Mouse (Mus musculus): ENCODE measurements around the gene Tmigd3.
A peak's percentile ranks its signal among the peaks of the same experiment; 100 is the strongest.

Gene Tmigd3

GRCm38 (mm10) chr3:105876022-105876421, 5.3 kb downstream of the Tmigd3 start:
- no peak for DNase-seq (ENCODE audit: low spot score in 2 of 2)

- DNase-seq (ENCODE audit: low spot score in 2 of 2): no peak
These were observed 6.6 kb downstream of the Tmigd3 start for GRCm38 (mm10) chr3:105877252-105877803.

GRCm38 (mm10) chr3:105877919-105878318, 7.2 kb downstream of the Tmigd3 start:
- DNase-seq (ENCODE audit: low spot score in 2 of 2): no peak

GRCm38 (mm10) chr3:105878751-105879150, 8.0 kb downstream of the Tmigd3 start:
- no peak for DNase-seq (ENCODE audit: low spot score in 2 of 2)

GRCm38 (mm10) chr3:105880419-105880818, 9.7 kb downstream of the Tmigd3 start:
- no peak for DNase-seq (ENCODE audit: low spot score in 2 of 2)

- DNase-seq (ENCODE audit: low spot score in 2 of 2): no peak
These were observed 11.4 kb downstream of the Tmigd3 start for GRCm38 (mm10) chr3:105882105-105882504.

GRCm38 (mm10) chr3:105883111-105883510, 12.4 kb downstream of the Tmigd3 start:
- DNase-seq (ENCODE audit: low spot score in 2 of 2): peak in 1 of 2 experiments; percentile 3

- no peak for DNase-seq (ENCODE audit: low spot score in 2 of 2)
These were observed 18.3 kb downstream of the Tmigd3 start for GRCm38 (mm10) chr3:105888961-105889360.

GRCm38 (mm10) chr3:105890220-105890619, 19.5 kb downstream of the Tmigd3 start:
- no peak for DNase-seq (ENCODE audit: low spot score in 2 of 2)

- DNase-seq (ENCODE audit: low spot score in 2 of 2): no peak
These were observed 20.4 kb downstream of the Tmigd3 start for GRCm38 (mm10) chr3:105891141-105891540.

GRCm38 (mm10) chr3:105891760-105892571, 21.3 kb downstream of the Tmigd3 start:
- DNase-seq (ENCODE audit: low spot score in 2 of 2): no peak

- DNase-seq (ENCODE audit: low spot score in 2 of 2): no peak
These were observed 22.1 kb downstream of the Tmigd3 start for GRCm38 (mm10) chr3:105892572-105893495.

- no peak for DNase-seq (ENCODE audit: low spot score in 2 of 2)
These were observed 23.3 kb downstream of the Tmigd3 start for GRCm38 (mm10) chr3:105893941-105894391.

- DNase-seq (ENCODE audit: low spot score in 2 of 2): peak; percentile 69 to 77
These were observed 24.2 kb downstream of the Tmigd3 start for GRCm38 (mm10) chr3:105894601-105895592.

GRCm38 (mm10) chr3:105896811-105897210, 26.1 kb downstream of the Tmigd3 start:
- no peak for DNase-seq (ENCODE audit: low spot score in 2 of 2)

GRCm38 (mm10) chr3:105898325-105898724, 27.6 kb downstream of the Tmigd3 start:
- DNase-seq (ENCODE audit: low spot score in 2 of 2): peak; percentile 54 to 62

- DNase-seq (ENCODE audit: low spot score in 2 of 2): no peak
These were observed 28.2 kb downstream of the Tmigd3 start for GRCm38 (mm10) chr3:105898861-105899260.

- peak; percentile 83 to 89 for DNase-seq (ENCODE audit: low spot score in 2 of 2)
These were observed 28.9 kb downstream of the Tmigd3 start for GRCm38 (mm10) chr3:105899394-105900147.

- DNase-seq (ENCODE audit: low spot score in 2 of 2): no peak
These were observed 29.6 kb downstream of the Tmigd3 start for GRCm38 (mm10) chr3:105900266-105900665.

- peak in 1 of 2 experiments; percentile 11 for DNase-seq (ENCODE audit: low spot score in 2 of 2)
These were observed 30.0 kb downstream of the Tmigd3 start for GRCm38 (mm10) chr3:105900716-105901115.

Data from right cerebral cortex, postnatal 10 days (tissue).